Mouse (Mus musculus) heart, postnatal 0 days (tissue): ENCODE measurements around the gene Preb.

ENCODE experiments used
- CTCF ChIP-seq: IDR thresholded peaks from 2 replicates; pipeline ENCODE4 v1.5.1; 2016; ENCODE audit warnings: antibody characterized with exemption, control low read depth, low read depth
- EP300 ChIP-seq: IDR thresholded peaks from 2 replicates; pipeline ENCODE4 v1.6.1; 2016; ENCODE audit warnings: antibody characterized with exemption, low read depth

DNA sequence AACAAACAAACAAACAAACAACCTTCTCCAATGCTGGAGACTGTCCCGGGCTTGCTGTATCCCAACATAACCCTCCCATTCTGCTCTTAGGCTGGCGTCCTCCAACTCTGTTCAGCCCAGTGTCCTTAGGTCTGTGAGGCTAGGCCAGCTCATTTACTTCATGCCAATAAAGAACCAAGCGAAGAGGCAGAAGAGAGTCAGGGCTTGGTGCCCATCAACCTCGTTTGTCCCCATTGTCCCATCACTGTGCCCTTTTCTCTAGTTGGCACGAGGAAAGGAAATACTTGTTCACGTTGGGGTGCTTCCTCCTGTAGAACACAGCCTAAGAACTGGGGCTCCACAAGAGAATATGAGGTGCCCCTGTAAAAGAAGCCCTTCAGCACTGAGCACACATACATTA lies 8.5 kb downstream of the Preb start:
- TF ChIP-seq CTCF (no peak), EP300 (no peak)
